Mouse (Mus musculus) forebrain, embryonic 14.5 days (tissue): ENCODE measurements around the gene 2310034G01Rik. TPM values are rescaled to one million over a fixed set of nuclear protein-coding genes. Genes with fewer than 3 reads are reported as not detected.

ENCODE experiments used
- ATAC-seq: fragments of 200-750 bp; cut with Nextera tagmentation; 2 replicates; pipeline ENCODE4 v1.8.0; 2017; ENCODE audit warnings: mild to moderate bottlenecking, moderate library complexity
- DNase-seq: peaks from one replicate; pipeline ENCODE4 v3.0.0-alpha.2; 2015; ENCODE audit warnings: low spot score
- H3K27ac ChIP-seq: fragments of 300-500 bp; sonication (generic); 2 replicates; pipeline ENCODE4 v1.5.1; 2014; ENCODE audit warnings: low read depth, mild to moderate bottlenecking, control low read depth, low read length, moderate library complexity
- H3K27me3 ChIP-seq: fragments of 300-500 bp; sonication (generic); replicated peaks from 2 replicates; pipeline ENCODE4 v1.6.1; 2014; ENCODE audit warnings: low read length, control low read depth, mixed read lengths; ENCODE audit not compliant: control insufficient read depth, insufficient read depth
- H3K36me3 ChIP-seq: fragments of 300-500 bp; sonication (generic); 2 replicates; pipeline ENCODE4 v1.6.1; 2014; ENCODE audit warnings: low read length, control low read depth; ENCODE audit not compliant: control insufficient read depth, insufficient read depth
- H3K4me1 ChIP-seq: fragments of 300-500 bp; sonication (generic); 2 replicates; pipeline ENCODE4 v1.6.1; 2014; ENCODE audit warnings: antibody characterized with exemption, low read length, control low read depth; ENCODE audit not compliant: control insufficient read depth, insufficient read depth
- H3K4me2 ChIP-seq: fragments of 300-500 bp; sonication (generic); 2 replicates; pipeline ENCODE4 v1.6.1; 2014; ENCODE audit warnings: mild to moderate bottlenecking, control low read depth, low read length
- H3K4me3 ChIP-seq: fragments of 300-500 bp; sonication (generic); 2 replicates; pipeline ENCODE4 v1.5.1; 2014; ENCODE audit warnings: low read depth, low read length, control low read depth
- H3K9ac ChIP-seq: fragments of 300-500 bp; sonication (generic); 2 replicates; pipeline ENCODE4 v1.6.1; 2014; ENCODE audit warnings: mild to moderate bottlenecking, low read length, control low read depth, moderate library complexity
- H3K9me3 ChIP-seq: fragments of 300-500 bp; sonication (generic); replicated peaks from 2 replicates; pipeline ENCODE4 v1.6.1; 2016; ENCODE audit warnings: low read length, control low read depth, mixed read lengths; ENCODE audit not compliant: control insufficient read depth
- WGBS: fragments of 180-500 bp; shearing (Covaris S2); extraction: QIAGEN DNeasy Blood & Tissue Kit; methylation state at CpG from one replicate; pipeline ENCODE4 v1.1.7; 2014; 5-methylcytosine and 5-hydroxymethylcytosine counted together
- polyA plus RNA-seq: library from polyadenylated mRNA; unstranded; fragments of >200 nt; fragmentation: Nextera tagmentation; extraction: Ambion mirVana; gene quantifications from 2 replicates; pipeline ENCODE4 v1.2.1, GENCODE M21; 2014

2310034G01Rik gene
- polyA plus RNA-seq, 1 experiment from 2014 or later = 2.2 TPM

DNA sequence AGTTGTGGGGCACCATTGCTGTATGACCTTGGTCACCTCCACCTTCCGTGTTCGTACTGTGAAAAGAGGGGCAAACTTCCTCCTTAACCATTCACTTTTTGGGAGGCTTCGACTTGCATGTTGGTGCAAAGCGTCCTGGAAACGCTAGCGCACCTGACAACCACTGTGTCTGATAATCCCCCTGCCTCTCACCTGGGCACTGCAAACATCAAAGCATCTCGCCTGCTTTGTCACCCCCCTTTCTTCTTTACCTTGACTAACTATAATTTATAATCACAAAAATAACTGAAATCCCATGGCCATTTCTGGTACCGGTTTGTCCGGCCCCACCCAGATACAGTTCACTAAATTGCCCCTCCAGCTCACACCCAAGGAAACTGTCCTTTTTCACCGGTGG lies 44.6 kb upstream of the 2310034G01Rik start:
- ATAC-seq (no peak), DNase-seq (no peak)
- peak overlapping the region; percentile 97 for H3K4me2 ChIP-seq
- peaks cover 16% of the 10 kb centered on the region for H3K36me3 ChIP-seq
- H3K27me3 ChIP-seq = no peaks in the 10 kb centered on the region
- H3K4me1 ChIP-seq = peaks cover 27% of the 10 kb centered on the region
- peak overlapping the region; percentile 63 for H3K9ac ChIP-seq
- peak overlapping the region; percentile 76 for H3K4me3 ChIP-seq
- H3K27ac ChIP-seq = no peak overlapping the region
- 8% methylated on average over 10 of the region's 10 CpGs for WGBS
- H3K9me3 ChIP-seq = no peaks in the 10 kb centered on the region

DNA sequence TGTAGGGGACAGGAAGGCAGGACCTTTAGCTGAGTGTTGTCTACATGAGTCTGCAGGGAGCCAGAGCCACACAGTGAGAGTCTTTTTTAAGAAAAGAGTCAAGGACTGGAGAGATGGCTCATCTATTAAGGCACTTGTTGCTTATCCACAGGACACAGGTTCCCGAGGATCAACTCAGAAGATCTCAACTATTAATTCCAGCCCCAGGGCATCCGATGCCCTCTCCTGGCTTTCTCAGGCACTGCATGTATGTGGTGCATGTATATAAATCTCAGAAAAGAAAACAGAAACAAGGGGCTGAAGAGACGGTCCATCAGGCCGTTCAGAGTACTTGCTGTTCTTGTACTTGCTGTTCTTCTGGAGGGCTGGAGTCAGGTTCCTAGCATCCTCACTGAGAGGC lies 41.9 kb upstream of the 2310034G01Rik start:
- Histone ChIP-seq H3K36me3 (peaks cover 26% of the 10 kb centered on the region), H3K27me3 (no peaks in the 10 kb centered on the region), H3K9ac (no peak overlapping the region), H3K27ac (no peak overlapping the region), H3K4me2 (no peak overlapping the region), H3K9me3 (no peaks in the 10 kb centered on the region), H3K4me3 (no peak overlapping the region), H3K4me1 (peaks cover 14% of the 10 kb centered on the region)
- ATAC-seq (no peak), DNase-seq (peak; percentile 47)
- WGBS = 41% methylated on average over 4 of the region's 4 CpGs

DNA sequence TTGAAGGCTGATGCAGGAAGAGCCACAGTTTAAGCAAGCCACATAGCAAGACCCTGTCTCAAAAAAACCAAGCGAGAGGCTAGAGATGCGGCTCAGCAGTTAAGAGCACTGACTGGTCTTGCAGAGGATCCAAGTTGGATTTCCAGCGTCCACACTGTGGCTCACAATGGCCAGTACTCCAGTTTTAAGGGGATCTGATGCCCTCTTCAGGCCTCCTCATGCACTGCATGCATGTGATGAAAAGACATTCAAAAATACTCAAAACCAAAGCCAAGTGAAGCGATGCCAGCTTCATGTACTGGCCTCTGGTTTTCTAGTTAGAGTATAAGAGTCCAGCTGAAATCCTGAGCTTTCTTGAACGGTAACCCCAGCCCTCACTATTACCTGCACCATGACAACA lies 39.8 kb upstream of the 2310034G01Rik start:
- Histone ChIP-seq H3K4me3 (no peak overlapping the region), H3K27ac (no peak overlapping the region), H3K4me1 (peaks cover 12% of the 10 kb centered on the region), H3K27me3 (no peaks in the 10 kb centered on the region), H3K9me3 (no peaks in the 10 kb centered on the region), H3K4me2 (no peak overlapping the region), H3K36me3 (peaks cover 44% of the 10 kb centered on the region), H3K9ac (no peak overlapping the region)
- ATAC-seq (no peak), DNase-seq (no peak)
- 88% methylated on average over 5 of the region's 5 CpGs for WGBS

DNA sequence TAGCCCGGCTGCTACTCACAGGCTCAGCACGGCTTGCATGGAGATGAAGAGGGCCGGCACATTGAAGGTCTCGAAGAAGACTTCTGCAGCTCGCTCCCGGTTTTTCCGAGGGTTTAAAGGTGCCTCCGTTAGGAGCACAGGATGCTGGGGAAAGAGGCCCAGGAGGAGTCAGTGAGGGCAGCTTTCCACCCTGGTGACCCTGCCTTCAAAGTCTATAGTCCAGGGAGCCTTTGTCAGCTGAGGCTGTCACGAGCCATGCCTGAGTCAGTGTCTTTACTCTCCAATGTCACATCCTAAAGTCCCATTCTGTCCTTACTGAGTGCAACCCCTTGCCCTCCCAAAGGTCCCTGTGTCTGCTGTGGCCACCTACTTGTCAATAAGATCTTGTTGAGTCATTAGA lies 32.2 kb upstream of the 2310034G01Rik start:
- Histone ChIP-seq H3K27me3 (no peaks in the 10 kb centered on the region), H3K9me3 (no peaks in the 10 kb centered on the region), H3K4me3 (no peak overlapping the region), H3K4me2 (no peak overlapping the region), H3K27ac (no peak overlapping the region), H3K9ac (no peak overlapping the region), H3K4me1 (no peaks in the 10 kb centered on the region), H3K36me3 (peaks cover 96% of the 10 kb centered on the region)
- 95% methylated on average over 9 of the region's 9 CpGs for WGBS
- DNase-seq (no peak), ATAC-seq (no peak)

DNA sequence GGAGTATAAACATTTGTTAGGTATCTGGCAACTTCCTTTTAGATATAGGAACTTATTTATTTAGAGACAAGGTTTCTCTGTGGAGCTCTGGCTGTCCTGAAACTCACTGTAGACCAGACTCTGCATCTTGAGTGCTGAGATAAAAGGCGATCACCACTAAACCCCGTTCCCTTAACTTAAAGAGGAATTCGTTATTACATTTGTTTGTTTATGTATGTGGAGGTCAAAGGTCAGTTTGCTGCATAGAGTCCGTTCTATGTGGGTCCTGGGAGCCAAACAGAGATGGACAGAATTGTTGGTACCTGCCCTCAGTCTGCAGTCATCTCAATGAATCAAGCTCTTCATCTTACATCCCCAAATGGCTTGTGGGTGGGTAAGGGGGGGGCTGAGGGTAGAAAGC lies 25.8 kb upstream of the 2310034G01Rik start:
- Histone ChIP-seq H3K27ac (no peak overlapping the region), H3K36me3 (peaks cover 49% of the 10 kb centered on the region), H3K4me3 (no peak overlapping the region), H3K4me1 (no peaks in the 10 kb centered on the region; the same call in 1 of the 2 replicates), H3K9ac (no peak overlapping the region), H3K27me3 (no peaks in the 10 kb centered on the region), H3K4me2 (no peak overlapping the region), H3K9me3 (no peaks in the 10 kb centered on the region)
- ATAC-seq (no peak), DNase-seq (no peak)
- 66% methylated on average over 4 of the region's 4 CpGs for WGBS

DNA sequence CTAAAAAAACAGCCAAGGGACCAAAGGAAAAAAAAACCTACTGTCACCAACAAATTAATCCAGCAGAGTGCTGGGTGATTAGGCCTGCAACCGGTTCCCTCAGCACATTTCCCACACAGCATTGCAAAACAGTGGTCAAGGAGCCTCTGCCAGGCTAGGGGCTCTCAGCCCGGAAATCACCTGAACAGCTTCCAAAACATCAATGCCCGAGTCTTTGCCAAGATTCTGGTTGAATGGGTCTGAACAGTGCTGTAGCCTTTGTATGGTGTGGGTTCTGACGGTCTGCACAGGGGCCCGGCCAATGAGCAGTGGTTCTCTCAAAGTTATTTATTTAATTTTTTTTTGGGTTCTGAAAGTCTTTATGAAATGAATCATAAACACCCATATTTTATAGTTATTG lies 25.4 kb upstream of the 2310034G01Rik start:
- H3K9ac ChIP-seq = no peak overlapping the region
- no peaks in the 10 kb centered on the region; the same call in 1 of the 2 replicates for H3K4me1 ChIP-seq
- H3K9me3 ChIP-seq = no peaks in the 10 kb centered on the region
- H3K36me3 ChIP-seq = peaks cover 45% of the 10 kb centered on the region
- no peaks in the 10 kb centered on the region for H3K27me3 ChIP-seq
- H3K4me3 ChIP-seq = no peak overlapping the region
- ATAC-seq (peak; percentile 74), DNase-seq (peak; percentile 71)
- no peak overlapping the region for H3K4me2 ChIP-seq
- no peak overlapping the region for H3K27ac ChIP-seq
- WGBS = 21% methylated on average over 5 of the region's 5 CpGs

DNA sequence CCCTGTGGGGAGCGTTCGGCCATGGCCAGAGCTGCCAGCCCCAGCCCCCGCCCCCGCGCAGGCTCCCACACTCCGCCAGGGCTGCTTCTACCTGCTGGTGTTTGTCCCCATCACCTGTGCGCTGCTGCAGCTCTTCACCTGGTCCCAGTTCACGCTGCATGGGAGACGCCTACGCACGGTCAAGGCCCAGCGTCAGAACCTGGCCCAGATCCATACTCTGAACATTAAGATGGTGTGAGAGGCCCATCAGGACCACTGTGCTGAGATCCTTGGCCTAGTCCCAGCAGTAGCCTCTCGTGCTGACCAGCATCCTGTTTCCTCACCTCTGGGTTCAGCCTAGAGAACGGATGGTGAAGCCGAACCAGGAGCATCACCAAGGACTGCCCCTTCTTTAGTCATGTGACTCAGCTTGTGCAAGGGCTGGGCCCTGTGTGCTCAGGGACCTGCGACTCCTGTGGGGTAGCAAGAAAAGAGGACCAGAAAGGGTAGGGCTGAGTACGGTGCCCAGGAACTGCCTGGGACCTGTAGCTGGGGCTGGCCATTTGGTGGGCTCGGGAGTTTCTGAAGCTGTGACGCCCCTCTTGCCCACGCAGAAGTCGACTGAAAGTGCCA lies 24.5 kb upstream of the 2310034G01Rik start:
- Histone ChIP-seq H3K9me3 (no peaks in the 10 kb centered on the region), H3K27me3 (no peaks in the 10 kb centered on the region), H3K36me3 (peaks cover 36% of the 10 kb centered on the region), H3K4me1 (no peaks in the 10 kb centered on the region; the same call in 1 of the 2 replicates), H3K9ac (no peak overlapping the region), H3K4me2 (no peak overlapping the region), H3K4me3 (no peak overlapping the region), H3K27ac (peak overlapping the region; percentile 66)
- DNase-seq (no peak), ATAC-seq (0 out of 2 replicates have a peak, but pooled peaks have one; percentile 29)
- WGBS = 47% methylated on average over 21 of the region's 21 CpGs

- Histone ChIP-seq H3K4me3 (no peak overlapping the region), H3K9me3 (no peaks in the 10 kb centered on the region), H3K27ac (no peak overlapping the region), H3K4me2 (no peak overlapping the region), H3K9ac (no peak overlapping the region), H3K4me1 (no peaks in the 10 kb centered on the region), H3K36me3 (no peaks in the 10 kb centered on the region; the same call in 1 of the 2 replicates), H3K27me3 (no peaks in the 10 kb centered on the region)
- DNase-seq = peak; percentile 46
- 36% methylated on average over 4 of the region's 4 CpGs for WGBS
- no peak for ATAC-seq
Observed at GRCm38 (mm10) chr19:46369204-46369603, 19.1 kb upstream of the 2310034G01Rik start.

DNA sequence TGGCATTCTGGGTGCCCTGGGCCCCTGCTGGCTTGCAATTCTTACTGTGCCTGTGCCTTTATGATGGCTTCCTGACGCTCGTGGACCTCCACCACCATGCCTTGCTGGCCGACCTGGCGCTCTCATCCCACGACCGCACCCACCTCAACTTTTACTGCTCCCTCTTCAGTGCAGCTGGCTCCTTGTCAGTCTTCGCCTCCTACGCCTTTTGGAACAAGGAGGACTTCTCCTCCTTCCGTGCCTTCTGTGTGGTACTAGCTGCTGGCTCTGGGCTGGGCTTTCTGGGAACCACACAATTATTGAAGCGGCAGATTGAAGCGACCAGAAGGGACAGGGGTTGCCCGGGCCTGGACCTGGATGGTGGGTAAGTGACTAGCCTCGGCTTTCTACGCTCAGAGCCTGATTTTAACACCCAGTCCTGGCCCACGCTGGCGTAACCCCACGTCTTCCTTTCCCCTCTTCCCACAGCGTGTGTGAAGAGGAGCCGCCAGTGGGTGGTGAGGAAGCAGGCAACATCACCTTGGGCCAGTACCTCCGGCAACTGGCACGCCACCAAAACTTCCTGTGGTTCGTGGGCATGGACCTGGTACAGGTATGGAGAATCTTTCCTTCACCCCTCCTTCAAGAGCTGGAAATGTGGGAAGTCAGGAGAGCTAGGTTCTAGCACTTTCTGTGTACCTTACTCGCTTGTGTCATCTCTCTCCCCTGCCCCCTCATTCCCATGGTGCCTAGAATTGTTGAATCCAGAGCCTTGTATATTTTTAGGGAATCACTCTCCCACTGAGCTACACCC lies 17.9 kb upstream of the 2310034G01Rik start:
- Histone ChIP-seq H3K4me2 (no peak overlapping the region), H3K4me3 (no peak overlapping the region), H3K27ac (no peak overlapping the region), H3K27me3 (no peaks in the 10 kb centered on the region), H3K9me3 (no peaks in the 10 kb centered on the region), H3K36me3 (no peaks in the 10 kb centered on the region; the same call in 1 of the 2 replicates), H3K4me1 (no peaks in the 10 kb centered on the region), H3K9ac (no peak overlapping the region)
- 90% methylated on average over 23 of the region's 23 CpGs for WGBS
- ATAC-seq (no peak), DNase-seq (no peak)
